Mouse (Mus musculus): ENCODE results near the gene Spsb4.

DNA sequence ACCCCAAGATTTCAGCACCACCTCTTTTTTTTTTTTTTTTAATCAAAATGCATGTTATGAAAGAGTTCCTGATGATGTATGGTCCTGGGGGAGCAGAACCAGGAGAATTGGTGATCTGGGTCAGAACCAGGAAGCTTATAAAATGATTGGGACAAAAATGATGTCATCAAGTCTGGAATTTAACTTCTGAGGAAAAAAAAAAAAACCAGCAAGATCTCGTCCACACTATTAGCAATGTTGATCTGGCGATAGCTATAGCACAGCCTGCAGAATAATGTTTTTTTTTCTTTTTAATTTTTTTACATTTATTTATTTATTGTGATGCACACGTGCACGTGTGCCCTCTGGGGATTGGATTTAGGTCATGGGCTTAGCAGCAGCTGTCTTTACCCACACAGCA, 27.6 kb upstream of the Spsb4 start:
- TF ChIP-seq POU5F1 (IDR thresholded peaks at IDR 0.05; ENCODE audit: borderline replicate concordance, low read length) = no peak
- no peak for TF ChIP-seq CTCF (conservative IDR thresholded peaks at IDR 0.05; ENCODE audit: low read length)
- TF ChIP-seq NANOG (IDR thresholded peaks at IDR 0.05; ENCODE audit: borderline replicate concordance, low read length) = no peak

All from E14TG2a.4 (cell line).